Mouse (Mus musculus) liver, embryonic 16.5 days (tissue): Measurements from ENCODE around the gene 2810004N23Rik. TPM values are rescaled to one million over a fixed set of nuclear protein-coding genes. Genes with fewer than 3 reads are reported as not detected.

Source experiments
- ATAC-seq: fragments of 200-750 bp; cut with Nextera tagmentation; 2 replicates; pipeline ENCODE4 v1.8.0; 2017; ENCODE audit warnings: low read depth, mild to moderate bottlenecking, moderate number of reproducible peaks, moderate library complexity
- H3K27ac ChIP-seq: fragments of 300-500 bp; sonication (generic); 2 replicates; pipeline ENCODE4 v1.5.1; 2014; ENCODE audit warnings: mild to moderate bottlenecking, low read length
- H3K27me3 ChIP-seq: fragments of 300-500 bp; sonication (generic); 2 replicates; pipeline ENCODE4 v1.6.1; 2014; ENCODE audit warnings: low read depth, low read length, mixed read lengths; ENCODE audit not compliant: control insufficient read depth, insufficient read depth
- H3K36me3 ChIP-seq: fragments of 300-500 bp; sonication (generic); 2 replicates; pipeline ENCODE4 v1.6.1; 2014; ENCODE audit warnings: mild to moderate bottlenecking; ENCODE audit not compliant: control insufficient read depth, insufficient read depth
- H3K4me1 ChIP-seq: fragments of 300-500 bp; sonication (generic); 2 replicates; pipeline ENCODE4 v1.6.1; 2014; ENCODE audit warnings: low read depth, low read length, mixed read lengths; ENCODE audit not compliant: control insufficient read depth
- H3K4me2 ChIP-seq: fragments of 300-500 bp; sonication (generic); 2 replicates; pipeline ENCODE4 v1.6.1; 2014; ENCODE audit warnings: low read depth, low read length, mixed read lengths
- H3K4me3 ChIP-seq: fragments of 300-500 bp; sonication (generic); 2 replicates; pipeline ENCODE4 v1.5.1; 2014; ENCODE audit warnings: low read depth, mild to moderate bottlenecking, low read length
- H3K9ac ChIP-seq: fragments of 300-500 bp; sonication (generic); 2 replicates; pipeline ENCODE4 v1.6.1; 2014; ENCODE audit warnings: low read depth, low read length
- H3K9me3 ChIP-seq: fragments of 300-500 bp; sonication (generic); replicated peaks from 2 replicates; pipeline ENCODE4 v1.6.1; 2016; ENCODE audit warnings: low read length; ENCODE audit not compliant: control insufficient read depth
- WGBS: fragments of 180-500 bp; shearing (Covaris S2); extraction: QIAGEN DNeasy Blood & Tissue Kit; methylation state at CpG from one replicate; pipeline ENCODE4 v1.1.7; 2014; ENCODE audit not compliant: insufficient replicate concordance; 5-methylcytosine and 5-hydroxymethylcytosine counted together
- polyA plus RNA-seq: library from polyadenylated mRNA; unstranded; fragments of >200 nt; fragmentation: Nextera tagmentation; extraction: Ambion mirVana; gene quantifications from 2 replicates; pipeline ENCODE4 v1.2.1, GENCODE M21; 2015

The 2810004N23Rik gene
- polyA plus RNA-seq, 1 experiment from 2014 or later = 16.9 TPM

DNA sequence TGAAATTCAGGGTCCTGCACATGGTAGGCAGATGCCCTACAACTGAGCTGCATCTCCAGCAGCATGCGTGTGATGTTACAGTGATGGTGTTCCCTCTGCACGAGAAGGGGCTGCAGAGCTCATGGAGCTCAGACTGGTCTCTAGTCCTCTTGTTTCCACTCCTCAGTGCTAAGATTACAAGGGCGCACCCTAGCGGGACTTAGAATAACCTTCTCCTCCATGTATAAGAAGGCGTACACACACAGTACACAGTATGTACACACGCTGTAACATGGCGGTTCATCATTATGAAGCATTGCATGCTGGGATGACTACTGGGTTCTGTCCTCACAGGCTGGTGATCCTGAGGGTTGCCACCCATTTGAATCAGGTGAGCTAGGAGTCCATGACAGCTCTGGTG lies 9.2 kb upstream of the 2810004N23Rik start:
- ATAC-seq = no peak
- Histone ChIP-seq H3K9ac (no peak overlapping the region), H3K4me2 (no peak overlapping the region), H3K27me3 (no peaks in the 10 kb centered on the region), H3K27ac (no peak overlapping the region), H3K9me3 (no peaks in the 10 kb centered on the region), H3K4me3 (no peak overlapping the region), H3K36me3 (peaks cover 20% of the 10 kb centered on the region), H3K4me1 (peaks cover 3% of the 10 kb centered on the region)
- 83% methylated on average over 7 of the region's 7 CpGs for WGBS

DNA sequence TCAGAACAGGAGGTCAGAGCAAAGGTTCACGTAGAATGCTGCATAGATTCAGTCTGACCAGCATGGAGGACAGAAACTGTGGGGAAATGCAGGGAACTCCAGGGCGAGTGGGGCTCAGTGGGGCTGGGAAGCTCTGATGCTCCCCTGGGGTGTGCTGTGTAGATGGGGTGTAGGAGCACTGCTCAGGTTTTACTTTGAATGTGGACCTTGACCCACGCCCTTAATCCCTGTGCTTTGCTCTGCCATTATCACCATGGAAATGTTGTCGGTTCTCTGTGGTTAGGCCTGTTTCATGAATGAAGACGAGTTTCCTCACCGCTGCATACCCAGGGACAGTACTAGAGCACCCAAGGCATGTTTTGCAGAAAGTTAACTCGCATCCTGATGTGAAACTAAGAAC lies 8.6 kb upstream of the 2810004N23Rik start:
- no peak overlapping the region for H3K4me3 ChIP-seq
- H3K4me1 ChIP-seq = peaks cover 8% of the 10 kb centered on the region
- H3K36me3 ChIP-seq = peaks cover 16% of the 10 kb centered on the region
- WGBS = 70% methylated on average over 7 of the region's 7 CpGs
- H3K9me3 ChIP-seq = no peaks in the 10 kb centered on the region
- no peak overlapping the region for H3K4me2 ChIP-seq
- ATAC-seq = no peak
- no peaks in the 10 kb centered on the region for H3K27me3 ChIP-seq
- H3K9ac ChIP-seq = no peak overlapping the region
- no peak overlapping the region for H3K27ac ChIP-seq

DNA sequence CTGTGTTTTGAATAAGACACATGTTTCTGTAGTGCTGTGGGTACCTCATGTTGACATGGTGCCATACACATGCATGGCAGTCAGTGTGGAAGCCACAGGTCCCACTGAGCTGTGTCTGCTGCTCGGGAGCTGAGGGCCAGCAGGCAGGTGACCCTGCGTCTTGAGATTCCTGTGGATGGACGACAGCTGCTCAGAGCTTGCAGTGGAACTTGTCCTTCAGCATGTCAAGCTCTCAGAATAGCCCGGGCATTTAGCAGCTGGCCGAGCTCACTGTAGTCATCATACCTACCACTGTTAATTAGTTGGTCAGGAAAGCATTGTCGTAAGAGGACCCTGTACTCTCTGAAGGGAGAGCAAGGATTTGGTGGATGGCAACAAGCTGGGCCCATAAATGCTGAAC lies 6.8 kb upstream of the 2810004N23Rik start:
- ATAC-seq = no peak
- peaks cover 16% of the 10 kb centered on the region for H3K36me3 ChIP-seq

GRCm38 (mm10) chr8:124867126-124867525 lies 4.2 kb upstream of the 2810004N23Rik start:
- WGBS = 40% methylated on average over 2 of the region's 2 CpGs

More for the DNA sequence above, 6.8 kb upstream of the 2810004N23Rik start:
- 75% methylated on average over 6 of the region's 6 CpGs for WGBS
- H3K27me3 ChIP-seq = no peaks in the 10 kb centered on the region
- H3K27ac ChIP-seq = no peak overlapping the region
- H3K4me2 ChIP-seq = no peak overlapping the region
- peaks cover 22% of the 10 kb centered on the region for H3K4me1 ChIP-seq
- no peak overlapping the region for H3K9ac ChIP-seq
- no peak overlapping the region for H3K4me3 ChIP-seq
- no peaks in the 10 kb centered on the region for H3K9me3 ChIP-seq

GRCm38 (mm10) chr8:124866669-124867068 lies 3.7 kb upstream of the 2810004N23Rik start:
- Histone ChIP-seq H3K9ac (no peak overlapping the region), H3K27me3 (no peaks in the 10 kb centered on the region), H3K27ac (no peak overlapping the region), H3K4me3 (no peak overlapping the region), H3K4me1 (peaks cover 33% of the 10 kb centered on the region), H3K36me3 (peaks cover 2% of the 10 kb centered on the region; the same call in 1 of the 2 replicates), H3K9me3 (no peaks in the 10 kb centered on the region), H3K4me2 (no peak overlapping the region)
- 18% methylated on average over 3 of the region's 3 CpGs for WGBS
- ATAC-seq = no peak

More at GRCm38 (mm10) chr8:124867126-124867525, 4.2 kb upstream of the 2810004N23Rik start:
- ATAC-seq = no peak
- Histone ChIP-seq H3K9ac (no peak overlapping the region), H3K36me3 (peaks cover 2% of the 10 kb centered on the region; the same call in 1 of the 2 replicates), H3K27ac (no peak overlapping the region), H3K9me3 (no peaks in the 10 kb centered on the region), H3K4me1 (peaks cover 30% of the 10 kb centered on the region), H3K27me3 (no peaks in the 10 kb centered on the region), H3K4me2 (no peak overlapping the region), H3K4me3 (no peak overlapping the region)

GRCm38 (mm10) chr8:124863729-124864128 lies 809 bp upstream of the 2810004N23Rik start:
- Histone ChIP-seq H3K4me2 (peak overlapping the region; percentile 82), H3K4me3 (peak overlapping the region; percentile 96), H3K9me3 (no peaks in the 10 kb centered on the region), H3K4me1 (peaks cover 37% of the 10 kb centered on the region), H3K36me3 (peaks cover 8% of the 10 kb centered on the region), H3K9ac (peak overlapping the region; percentile 92), H3K27ac (peak overlapping the region; percentile 89), H3K27me3 (no peaks in the 10 kb centered on the region)
- 1% methylated on average over 8 of the region's 8 CpGs for WGBS
- no peak for ATAC-seq

DNA sequence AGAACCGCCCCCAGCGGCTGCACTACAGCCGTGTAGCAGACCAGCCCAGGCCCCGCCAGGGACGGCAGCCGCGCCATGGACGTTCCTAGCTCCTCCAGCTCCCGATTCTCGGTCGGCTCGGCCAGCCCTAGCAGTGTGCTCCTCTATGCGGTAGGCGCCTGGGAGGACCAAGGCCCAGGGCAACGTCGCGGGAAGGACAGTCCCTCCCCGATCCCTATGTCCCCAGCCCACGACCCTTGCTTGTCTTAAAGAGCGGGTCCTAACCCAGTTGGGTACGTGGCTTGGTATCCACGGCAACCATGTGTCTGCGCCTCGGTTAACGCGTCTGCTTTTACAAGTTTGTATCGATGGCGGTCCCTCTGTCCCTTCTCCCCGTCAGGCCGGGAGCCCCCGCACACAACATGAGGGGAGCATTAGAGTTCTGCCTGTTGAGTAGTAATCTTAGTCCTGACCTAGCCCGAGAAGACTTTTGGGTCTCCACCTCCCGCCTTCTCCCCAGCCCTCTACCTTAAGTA lies 300 bp upstream of the 2810004N23Rik start:
- Histone ChIP-seq H3K4me1 (peaks cover 37% of the 10 kb centered on the region), H3K36me3 (peaks cover 11% of the 10 kb centered on the region)

DNA sequence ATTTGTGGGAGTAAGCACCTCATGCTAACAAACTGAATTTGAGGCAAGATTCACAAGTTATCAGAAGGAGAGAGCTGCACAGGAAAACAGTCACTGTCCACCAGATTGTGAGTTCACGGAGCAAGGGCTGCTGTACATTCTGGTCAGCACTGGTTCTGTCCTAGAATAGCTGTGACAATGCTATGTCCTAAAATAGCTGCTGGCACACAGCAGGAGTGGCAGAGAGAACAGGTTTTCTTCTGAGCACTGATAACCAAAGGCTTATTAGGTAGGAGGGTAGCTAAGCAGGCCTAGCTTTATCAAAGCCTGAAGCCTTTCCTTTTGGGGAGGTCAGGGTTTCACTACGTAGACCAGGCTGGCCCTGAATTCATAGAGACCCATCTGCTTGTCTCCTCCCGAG lies 2.7 kb downstream of the 2810004N23Rik start:
- no peak overlapping the region for H3K9ac ChIP-seq
- ATAC-seq = no peak
- WGBS = 62% methylated on average over 3 of the region's 3 CpGs
- no peak overlapping the region for H3K27ac ChIP-seq
- H3K27me3 ChIP-seq = no peaks in the 10 kb centered on the region
- H3K9me3 ChIP-seq = no peaks in the 10 kb centered on the region
- H3K4me1 ChIP-seq = peaks cover 20% of the 10 kb centered on the region
- H3K4me2 ChIP-seq = no peak overlapping the region
- H3K4me3 ChIP-seq = no peak overlapping the region
- H3K36me3 ChIP-seq = peaks cover 29% of the 10 kb centered on the region

More for the DNA sequence above, 300 bp upstream of the 2810004N23Rik start:
- peak overlapping the region; percentile 89 for H3K27ac ChIP-seq
- peak overlapping the region; percentile 96 for H3K4me3 ChIP-seq
- H3K4me2 ChIP-seq = peak overlapping the region; percentile 82
- WGBS = under 1% methylated on average over 33 of the region's 33 CpGs
- no peaks in the 10 kb centered on the region for H3K9me3 ChIP-seq
- ATAC-seq = peak; percentile 20
- no peaks in the 10 kb centered on the region for H3K27me3 ChIP-seq
- peak overlapping the region; percentile 92 for H3K9ac ChIP-seq

DNA sequence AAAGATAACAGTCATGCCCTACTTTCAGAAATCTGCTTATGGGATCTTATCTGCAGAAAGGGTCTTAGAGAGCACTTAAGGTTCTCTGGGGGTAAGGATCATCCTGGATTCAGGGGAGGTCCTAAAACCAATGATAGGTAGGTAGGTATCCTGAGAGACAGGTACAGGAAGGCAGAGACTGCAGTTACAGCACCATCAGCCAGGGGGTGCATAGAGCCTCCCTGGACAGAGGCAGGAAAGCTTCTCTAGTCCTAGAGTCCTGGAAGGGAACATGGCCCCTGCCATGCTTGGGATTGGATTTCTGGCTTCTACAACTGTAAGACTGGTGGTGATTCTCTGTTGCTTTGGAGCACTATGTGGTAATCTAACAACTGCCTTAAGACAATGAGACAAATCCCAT lies 3.5 kb downstream of the 2810004N23Rik start:
- Histone ChIP-seq H3K9ac (no peak overlapping the region), H3K4me2 (no peak overlapping the region), H3K27me3 (no peaks in the 10 kb centered on the region), H3K4me1 (peaks cover 13% of the 10 kb centered on the region), H3K4me3 (no peak overlapping the region), H3K9me3 (no peaks in the 10 kb centered on the region), H3K27ac (no peak overlapping the region), H3K36me3 (peaks cover 35% of the 10 kb centered on the region)
- no peak for ATAC-seq
